Mouse (Mus musculus): Measurements from ENCODE around the gene Actl10. TPM values are rescaled to one million over a fixed set of nuclear protein-coding genes. Genes with fewer than 3 reads are reported as not detected.

Actl10 gene
- polyA plus RNA-seq, 1 experiment, result 39.7 TPM

DNA sequence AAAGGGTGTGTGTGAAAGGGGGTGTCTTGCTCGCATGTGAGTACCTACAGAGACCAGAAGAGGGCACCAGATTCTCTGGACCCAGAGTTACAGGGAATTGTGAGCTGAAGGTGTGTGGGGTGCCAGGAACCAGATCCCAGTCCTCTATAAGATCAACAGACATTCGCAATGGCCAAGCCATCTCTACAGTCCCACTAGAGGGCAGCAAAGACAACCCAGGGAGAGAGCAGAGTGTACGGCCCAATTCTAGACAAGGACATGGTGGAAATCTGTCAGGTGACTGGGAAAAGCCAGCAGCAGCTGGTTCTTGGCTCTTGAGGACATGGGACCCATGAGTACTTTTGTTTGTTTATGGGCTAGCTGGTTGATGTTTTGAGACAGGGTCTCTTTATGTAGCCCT is 41.4 kb downstream of the Actl10 start:
- Histone ChIP-seq H3K36me3 (ENCODE audit: control insufficient read depth, insufficient read depth, low read length) (no peaks in the 10 kb centered on the region), H3K27ac (ENCODE audit: control insufficient read depth, insufficient read depth, low read depth, low read length) (no peak overlapping the region), H3K4me1 (ENCODE audit: control insufficient read depth, insufficient read depth, low read length) (no peaks in the 10 kb centered on the region), H3K4me3 (ENCODE audit: control insufficient read depth, low read depth, low read length) (no peak overlapping the region), H3K27me3 (ENCODE audit: control insufficient read depth, insufficient read depth, low read length) (no peaks in the 10 kb centered on the region)
- TF ChIP-seq POLR2A (IDR thresholded peaks at IDR 0.05; ENCODE audit: control insufficient read depth, low read depth, low read length), result no peak
- peak; percentile 40; the same call in 1 of the 2 replicates for TF ChIP-seq CTCF (IDR thresholded peaks at IDR 0.05; ENCODE audit: control insufficient read depth, insufficient read depth, insufficient replicate concordance, low read depth, low read length)

DNA sequence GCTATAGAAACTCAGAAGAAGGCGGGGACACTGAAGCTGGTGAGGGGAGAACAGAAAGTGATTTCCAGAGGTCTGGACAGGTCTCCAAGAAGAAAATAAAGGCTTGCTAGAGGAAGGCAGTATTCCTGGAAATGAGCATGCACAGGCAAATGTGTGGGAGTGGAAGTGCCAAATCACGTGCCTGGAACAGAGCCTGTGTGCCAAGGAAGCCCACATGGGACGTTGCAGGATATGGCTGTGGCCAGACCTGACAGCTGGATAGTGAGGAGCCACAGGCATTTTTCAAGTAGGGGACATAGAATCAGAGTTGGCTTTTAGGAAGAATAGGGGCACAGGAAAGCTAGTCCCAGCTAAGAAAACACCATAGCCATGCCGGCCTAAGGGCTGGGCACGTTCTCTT is 44.2 kb downstream of the Actl10 start:
- Histone ChIP-seq H3K4me3 (ENCODE audit: control insufficient read depth, low read depth, low read length) (no peak overlapping the region), H3K36me3 (ENCODE audit: control insufficient read depth, insufficient read depth, low read length) (no peaks in the 10 kb centered on the region), H3K27ac (ENCODE audit: control insufficient read depth, insufficient read depth, low read depth, low read length) (no peak overlapping the region), H3K27me3 (ENCODE audit: control insufficient read depth, insufficient read depth, low read length) (no peaks in the 10 kb centered on the region), H3K4me1 (ENCODE audit: control insufficient read depth, insufficient read depth, low read length) (no peaks in the 10 kb centered on the region)
- TF ChIP-seq CTCF (IDR thresholded peaks at IDR 0.05; ENCODE audit: control insufficient read depth, insufficient read depth, insufficient replicate concordance, low read depth, low read length), result no peak
- no peak for TF ChIP-seq POLR2A (IDR thresholded peaks at IDR 0.05; ENCODE audit: control insufficient read depth, low read depth, low read length)

DNA sequence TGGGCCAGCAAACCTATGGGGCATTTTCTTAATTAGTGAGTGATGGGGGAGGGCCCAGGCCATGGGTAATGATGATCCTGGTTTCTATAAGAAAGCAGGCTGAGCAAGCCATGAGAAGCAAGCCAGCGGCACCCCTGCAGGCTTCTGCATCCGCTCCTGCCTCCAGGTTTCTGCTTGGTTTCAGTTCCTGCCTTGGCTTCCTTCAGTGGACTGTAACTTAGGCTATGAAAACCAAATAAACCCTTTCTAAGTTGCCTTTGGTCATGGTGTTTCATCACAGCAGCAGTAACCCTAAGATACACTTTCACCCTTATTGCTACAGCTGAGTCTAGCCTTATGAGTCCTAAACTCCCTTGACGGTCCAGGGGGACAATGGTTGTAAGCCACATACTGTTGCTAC is 45.8 kb downstream of the Actl10 start:
- no peaks in the 10 kb centered on the region for H3K36me3 ChIP-seq (ENCODE audit: control insufficient read depth, insufficient read depth, low read length)
- H3K27me3 ChIP-seq (ENCODE audit: control insufficient read depth, insufficient read depth, low read length), result no peaks in the 10 kb centered on the region
- TF ChIP-seq POLR2A (IDR thresholded peaks at IDR 0.05; ENCODE audit: control insufficient read depth, low read depth, low read length) (no peak), CTCF (IDR thresholded peaks at IDR 0.05; ENCODE audit: control insufficient read depth, insufficient read depth, insufficient replicate concordance, low read depth, low read length) (no peak)
- no peaks in the 10 kb centered on the region for H3K4me1 ChIP-seq (ENCODE audit: control insufficient read depth, insufficient read depth, low read length)
- no peak overlapping the region for H3K27ac ChIP-seq (ENCODE audit: control insufficient read depth, insufficient read depth, low read depth, low read length)
- H3K4me3 ChIP-seq (ENCODE audit: control insufficient read depth, low read depth, low read length), result no peak overlapping the region

DNA sequence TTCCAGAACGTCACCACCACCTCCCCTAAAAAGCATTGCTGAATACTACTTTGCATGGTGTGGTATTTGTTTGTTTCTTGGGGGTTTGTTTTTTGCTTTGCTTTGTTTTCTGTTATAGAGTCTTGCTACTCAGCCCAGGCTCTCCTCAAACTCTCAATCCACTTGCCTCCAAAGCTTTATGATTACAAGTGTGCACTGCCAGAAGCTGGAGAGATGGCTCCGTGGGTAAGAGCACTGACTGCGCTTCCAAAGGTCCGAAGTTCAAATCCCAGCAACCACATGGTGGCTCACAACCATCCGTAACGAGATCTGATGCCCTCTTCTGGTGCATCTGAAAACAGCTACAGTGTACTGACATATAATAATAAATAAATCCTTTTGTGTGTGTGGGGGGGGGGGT is 49.0 kb downstream of the Actl10 start:
- Histone ChIP-seq H3K36me3 (ENCODE audit: control insufficient read depth, insufficient read depth, low read length) (no peaks in the 10 kb centered on the region), H3K4me1 (ENCODE audit: control insufficient read depth, insufficient read depth, low read length) (no peaks in the 10 kb centered on the region), H3K27ac (ENCODE audit: control insufficient read depth, insufficient read depth, low read depth, low read length) (no peak overlapping the region), H3K4me3 (ENCODE audit: control insufficient read depth, low read depth, low read length) (no peak overlapping the region), H3K27me3 (ENCODE audit: control insufficient read depth, insufficient read depth, low read length) (no peaks in the 10 kb centered on the region)
- no peak for TF ChIP-seq CTCF (IDR thresholded peaks at IDR 0.05; ENCODE audit: control insufficient read depth, insufficient read depth, insufficient replicate concordance, low read depth, low read length)
- no peak for TF ChIP-seq POLR2A (IDR thresholded peaks at IDR 0.05; ENCODE audit: control insufficient read depth, low read depth, low read length)

DNA sequence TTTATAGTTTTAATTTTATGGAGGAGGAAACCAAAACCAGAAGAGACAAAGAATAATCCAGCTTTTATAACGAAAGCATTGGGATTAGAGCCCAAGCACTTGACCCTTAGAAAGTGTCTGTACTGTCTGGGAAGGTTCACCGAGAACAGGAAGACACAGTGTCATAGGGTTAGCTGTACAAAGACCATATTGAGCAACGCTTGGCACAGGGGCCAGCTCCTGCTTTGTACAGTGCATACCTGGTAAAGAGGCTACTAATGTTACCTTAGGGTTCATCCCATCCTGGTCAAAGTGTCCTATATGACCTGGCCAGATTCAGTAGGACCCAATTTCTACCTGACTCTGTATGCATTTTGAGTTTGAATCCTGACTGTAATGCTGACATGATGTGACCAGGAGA is 49.7 kb downstream of the Actl10 start:
- Histone ChIP-seq H3K27me3 (ENCODE audit: control insufficient read depth, insufficient read depth, low read length) (no peaks in the 10 kb centered on the region), H3K4me1 (ENCODE audit: control insufficient read depth, insufficient read depth, low read length) (no peaks in the 10 kb centered on the region), H3K36me3 (ENCODE audit: control insufficient read depth, insufficient read depth, low read length) (no peaks in the 10 kb centered on the region), H3K4me3 (ENCODE audit: control insufficient read depth, low read depth, low read length) (no peak overlapping the region), H3K27ac (ENCODE audit: control insufficient read depth, insufficient read depth, low read depth, low read length) (no peak overlapping the region)
- TF ChIP-seq CTCF (IDR thresholded peaks at IDR 0.05; ENCODE audit: control insufficient read depth, insufficient read depth, insufficient replicate concordance, low read depth, low read length), result no peak
- no peak for TF ChIP-seq POLR2A (IDR thresholded peaks at IDR 0.05; ENCODE audit: control insufficient read depth, low read depth, low read length)

Other genes starting within 250 kb of the Actl10 start
- gene Bpifb9b, start 244.5 kb upstream of the Actl10 start, polyA plus RNA-seq (2012; rRNA removed), result not detected in 2 replicates
- gene Cdk5rap1, start 178.8 kb upstream of the Actl10 start, polyA plus RNA-seq (2012; rRNA removed), result 3.1 and 5.0 TPM in 2 replicates
- 5.7 and 7.2 TPM in 2 replicates for gene Snta1, start 143.7 kb upstream of the Actl10 start, polyA plus RNA-seq (2012; rRNA removed)
- gene Cbfa2t2, start 115.3 kb upstream of the Actl10 start, polyA plus RNA-seq (2012; rRNA removed), result 10.2 and 12.6 TPM in 2 replicates
- gene 1700003F12Rik, start 4.7 kb upstream of the Actl10 start, polyA plus RNA-seq (2012; rRNA removed), result 828 and 1,092 TPM in 2 replicates
- 62.9 and 65.1 TPM in 2 replicates for gene Necab3, start 7.1 kb downstream of the Actl10 start, polyA plus RNA-seq (2012; rRNA removed)
- 4.5 and 5.9 TPM in 2 replicates for gene E2f1, start 18.1 kb downstream of the Actl10 start, polyA plus RNA-seq (2012; rRNA removed)
- gene Pxmp4, start 51.9 kb downstream of the Actl10 start, polyA plus RNA-seq (2012; rRNA removed), result 3.3 TPM in 2 replicates
- 1.1 and 1.2 TPM in 2 replicates for gene Zfp341, start 61.5 kb downstream of the Actl10 start, polyA plus RNA-seq (2012; rRNA removed)
- 83.8 and 97.1 TPM in 2 replicates for gene 4930519P11Rik, start 61.7 kb downstream of the Actl10 start, polyA plus RNA-seq (2012; rRNA removed)
- gene Chmp4b, start 99.9 kb downstream of the Actl10 start, polyA plus RNA-seq (2012; rRNA removed), result 133 and 135 TPM in 2 replicates
- gene Gm14214, start 218.3 kb downstream of the Actl10 start, polyA plus RNA-seq (2012; rRNA removed), result not detected in 2 replicates
- gene Raly, start 239.3 kb downstream of the Actl10 start, polyA plus RNA-seq (2012; rRNA removed), result 62.8 and 64.0 TPM in 2 replicates
- 1.4 and 2.9 TPM in 2 replicates for gene a, start 239.6 kb downstream of the Actl10 start, polyA plus RNA-seq (2012; rRNA removed)

Data from testis, adult 2 months (tissue).